Mouse (Mus musculus) limb, embryonic 12.5 days (tissue): ENCODE results near the gene R3hdm2. TPM values are rescaled to one million over a fixed set of nuclear protein-coding genes. Genes with fewer than 3 reads are reported as not detected.

Experiments
- polyA plus RNA-seq: library from polyadenylated mRNA; unstranded; fragments of >200 nt; fragmentation: Nextera tagmentation; extraction: Ambion mirVana; gene quantifications from 2 replicates; pipeline ENCODE4 v1.2.1, GENCODE M21; 2016

Gene R3hdm2
- polyA plus RNA-seq, 1 experiment from 2014 or later = 45.6 TPM

Other genes with a start within 250 kb of the R3hdm2 start
- 4.3 and 5.0 TPM in 2 replicates for gene B4galnt1, start 215.1 kb upstream of the R3hdm2 start, polyA plus RNA-seq
- 3.4 and 3.5 TPM in 2 replicates for gene Slc26a10, start 199.7 kb upstream of the R3hdm2 start, polyA plus RNA-seq
- 67.5 and 74.1 TPM in 2 replicates for gene Arhgef25, start 190.2 kb upstream of the R3hdm2 start, polyA plus RNA-seq
- 150 and 166 TPM in 2 replicates for gene Dtx3, start 184.6 kb upstream of the R3hdm2 start, polyA plus RNA-seq
- gene Pip4k2c, start 168.7 kb upstream of the R3hdm2 start, polyA plus RNA-seq = 27.3 and 28.0 TPM in 2 replicates
- gene Kif5a, start 117.0 kb upstream of the R3hdm2 start, polyA plus RNA-seq = 5.3 and 5.6 TPM in 2 replicates
- gene Dctn2, start 114.0 kb upstream of the R3hdm2 start, polyA plus RNA-seq = 174 and 183 TPM in 2 replicates
- 17.2 and 19.8 TPM in 2 replicates for gene Mbd6, start 91.3 kb upstream of the R3hdm2 start, polyA plus RNA-seq
- gene Mars, start 68.5 kb upstream of the R3hdm2 start, polyA plus RNA-seq = 144 and 145 TPM in 2 replicates
- 5.7 and 6.5 TPM in 2 replicates for gene Arhgap9, start 58.4 kb upstream of the R3hdm2 start, polyA plus RNA-seq
- gene Gli1, start 38.4 kb upstream of the R3hdm2 start, polyA plus RNA-seq = 11.0 and 14.2 TPM in 2 replicates
- gene Inhbe, start 25.9 kb upstream of the R3hdm2 start, polyA plus RNA-seq = 0.04 and 0.08 TPM in 2 replicates
- gene Inhbc, start 9.9 kb upstream of the R3hdm2 start, polyA plus RNA-seq = not detected in 2 replicates
- 11.5 and 11.7 TPM in 2 replicates for gene Stac3, start 121.4 kb downstream of the R3hdm2 start, polyA plus RNA-seq
- 0.60 and 1.6 TPM in 2 replicates for gene Ndufa4l2, start 134.6 kb downstream of the R3hdm2 start, polyA plus RNA-seq
- gene Shmt2, start 142.1 kb downstream of the R3hdm2 start, polyA plus RNA-seq = 96.8 and 98.1 TPM in 2 replicates
- gene Nxph4, start 154.2 kb downstream of the R3hdm2 start, polyA plus RNA-seq = 4.2 and 6.3 TPM in 2 replicates
- gene Lrp1, start 240.8 kb downstream of the R3hdm2 start, polyA plus RNA-seq = 87.6 and 94.7 TPM in 2 replicates